Mouse (Mus musculus) megakaryocyte, embryonic 14.5 days (primary cell): ENCODE results near the gene Gpx1.

ENCODE experiments used
- FLI1 ChIP-seq: IDR thresholded peaks from 2 replicates; pipeline ENCODE4 v1.6.1; 2012; ENCODE audit warnings: low read length, inconsistent platforms, mixed read lengths
- GATA1 ChIP-seq: IDR thresholded peaks from 3 replicates; pipeline ENCODE4 v1.6.1; 2012; ENCODE audit warnings: mixed read lengths, low read length, inconsistent platforms, borderline replicate concordance

DNA sequence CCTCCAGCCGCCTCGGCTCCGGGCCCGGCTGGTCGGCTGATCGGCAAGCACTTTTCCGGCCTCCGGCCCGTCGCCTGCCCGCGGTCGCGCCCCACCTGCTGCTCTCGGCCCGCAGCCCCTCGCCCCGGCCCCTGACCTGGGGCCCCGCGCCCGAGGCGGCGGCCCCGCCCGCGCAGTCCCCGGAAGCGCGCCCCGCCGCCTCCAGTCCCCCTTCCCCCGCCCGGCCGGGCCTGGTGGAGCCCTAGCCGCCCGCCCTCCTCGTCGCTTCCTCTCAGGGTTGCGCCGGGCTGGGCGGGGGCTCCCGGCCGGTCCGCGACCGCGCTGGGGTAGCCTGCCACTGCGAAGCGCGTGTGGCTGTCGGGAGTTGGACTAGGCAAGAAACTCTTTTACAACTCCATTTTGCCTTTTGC, 32.1 kb upstream of the Gpx1 start:
- TF ChIP-seq GATA1 (no peak), FLI1 (no peak)
